Mouse (Mus musculus) left cerebral cortex, adult 8-10 months (tissue): Measurements from ENCODE around the gene Chd4. TPM values are rescaled to one million over a fixed set of nuclear protein-coding genes. Genes with fewer than 3 reads are reported as not detected.

ENCODE experiments used
- microRNA-seq, 2 experiments: library from miRNA; unstranded; fragments of <30 nt; microRNA quantifications; one replicate each; pipeline ENCODE4 v1.2.0; 2022
- total RNA-seq, 4 experiments: library from RNA; stranded (reverse); gene quantifications; 2 replicates each; pipeline ENCODE4 v1.2.4; 2022

The Chd4 gene
- total RNA-seq, 4 experiments from 2014 or later = 161 to 176 (median 173) TPM

Small RNAs within 50 kb of the gene (microRNA-seq; reads per million reads assigned to microRNA genes)
- 1.1 to 4.2 reads per million in 2 experiments for gene Mir7045

Other genes with a start within 250 kb of the Chd4 start
- gene P3h3, start 238.2 kb upstream of the Chd4 start, total RNA-seq = 10 to 100 TPM; 18.5 to 25.6 (median 20.6) TPM
- 100 to 1,000 TPM; 202 to 224 (median 204) TPM for gene Gpr162, start 232.0 kb upstream of the Chd4 start, total RNA-seq
- gene Cd4, start 207.8 kb upstream of the Chd4 start, total RNA-seq = 10 to 100 TPM; 13.4 to 17.2 (median 15.9) TPM
- 10 to 100 TPM in 2 of 4 experiments, 1 to 10 TPM in 2; 2.4 to 12.6 (median 6.8) TPM for gene Lag3, start 184.3 kb upstream of the Chd4 start, total RNA-seq
- gene Ptms, start 175.9 kb upstream of the Chd4 start, total RNA-seq = 100 to 1,000 TPM; 915 to 964 (median 945) TPM
- gene Mlf2, start 164.6 kb upstream of the Chd4 start, total RNA-seq = 100 to 1,000 TPM; 578 to 635 (median 620) TPM
- gene Cops7a, start 130.4 kb upstream of the Chd4 start, total RNA-seq = 100 to 1,000 TPM; 154 to 177 (median 165) TPM
- gene Pianp, start 99.3 kb upstream of the Chd4 start, total RNA-seq = 100 to 1,000 TPM; 146 to 232 (median 185) TPM
- 10 to 100 TPM; 36.8 to 48.5 (median 40.5) TPM for gene Zfp384, start 86.8 kb upstream of the Chd4 start, total RNA-seq
- 10 to 100 TPM; 52.5 to 59.2 (median 54.2) TPM for gene Ing4, start 56.2 kb upstream of the Chd4 start, total RNA-seq
- 10 to 100 TPM in 2 of 4 experiments, 1 to 10 TPM in 2; 8.6 to 12.1 (median 10.1) TPM for gene Acrbp, start 46.3 kb upstream of the Chd4 start, total RNA-seq
- gene Lpar5, start 28.1 kb upstream of the Chd4 start, total RNA-seq = 1 to 10 TPM in 2 of 4 experiments, under 1 TPM in 2; 0.44 to 1.9 (median 0.82) TPM
- 10 to 100 TPM; 25.4 to 28.2 (median 27.2) TPM for gene Nop2, start 35.9 kb downstream of the Chd4 start, total RNA-seq
- 10 to 100 TPM; 62.0 to 68.5 (median 66.4) TPM for gene Iffo1, start 49.3 kb downstream of the Chd4 start, total RNA-seq
- gene Gapdh, start 70.5 kb downstream of the Chd4 start, total RNA-seq = 1,000 to 10,000 TPM; 2,585 to 3,221 (median 2,921) TPM
- 10 to 100 TPM; 25.9 to 32.9 (median 30.5) TPM for gene Ncapd2, start 95.7 kb downstream of the Chd4 start, total RNA-seq
- gene Mrpl51, start 95.8 kb downstream of the Chd4 start, total RNA-seq = 10 to 100 TPM; 74.9 to 79.0 (median 77.2) TPM
- gene Vamp1, start 119.6 kb downstream of the Chd4 start, total RNA-seq = 100 to 1,000 TPM; 127 to 156 (median 131) TPM
- gene Tapbpl, start 135.9 kb downstream of the Chd4 start, total RNA-seq = 1 to 10 TPM; 4.3 to 7.0 (median 6.4) TPM
- gene Cd27, start 141.0 kb downstream of the Chd4 start, total RNA-seq = under 1 TPM in 1 of 4 experiments, not detected in 3; 0.32 TPM
- not detected for gene Tuba3a, start 190.1 kb downstream of the Chd4 start, total RNA-seq
- 10 to 100 TPM in 2 of 4 experiments, 1 to 10 TPM in 2; 7.7 to 11.9 (median 10.3) TPM for gene Ltbr, start 217.9 kb downstream of the Chd4 start, total RNA-seq
- gene Scnn1a, start 224.7 kb downstream of the Chd4 start, total RNA-seq = 1 to 10 TPM; 2.6 to 3.7 (median 3.1) TPM